Mouse (Mus musculus): ENCODE results near the gene Pald1. TPM values are rescaled to one million over a fixed set of nuclear protein-coding genes. Genes with fewer than 3 reads are reported as not detected.
A peak's percentile ranks its signal among the peaks of the same experiment; 100 is the strongest.

The Pald1 gene
- polyA plus RNA-seq, 1 experiment from 2014 or later = 36.0 TPM

- H3K4me1 ChIP-seq = peaks cover 11% of the 10 kb centered on the region; the same call in 1 of the 2 replicates
- no peaks in the 10 kb centered on the region for H3K9me3 ChIP-seq
- WGBS = 92% methylated on average over 11 of the region's 11 CpGs
- H3K4me3 ChIP-seq = no peak overlapping the region
- no peak overlapping the region for H3K27ac ChIP-seq
- no peak for DNase-seq (ENCODE audit: extremely low spot score, low spot score)
- H3K27me3 ChIP-seq (ENCODE audit: poor library complexity, severe bottlenecking) = no peaks in the 10 kb centered on the region
- peaks cover 36% of the 10 kb centered on the region for H3K36me3 ChIP-seq (replicated peaks)
Observed at GRCm38 (mm10) chr10:61337665-61338064, 45.7 kb downstream of the Pald1 start.

DNA sequence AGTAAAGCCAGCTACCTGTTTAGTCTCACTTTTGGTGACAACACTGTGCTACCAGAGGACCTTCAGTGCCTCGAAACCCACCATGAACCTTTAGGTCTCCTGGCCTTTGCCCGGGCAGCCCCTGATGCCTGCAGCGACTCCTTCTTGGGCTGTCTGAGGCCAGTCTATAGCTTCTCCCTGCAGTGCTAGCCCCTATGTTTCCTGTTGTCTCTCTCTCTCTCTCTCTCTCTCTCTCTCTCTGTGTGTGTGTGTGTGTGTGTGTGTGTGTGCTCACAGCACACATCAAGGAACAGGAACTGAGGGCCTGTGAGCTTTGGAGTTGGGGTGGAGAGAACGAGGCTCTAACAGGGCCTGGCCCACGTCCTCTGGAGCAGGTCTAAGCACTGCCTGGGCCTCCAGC lies 46.7 kb downstream of the Pald1 start:
- 78% methylated on average over 5 of the region's 5 CpGs for WGBS
- Histone ChIP-seq H3K27ac (peak overlapping the region; percentile 35; the same call in 1 of the 2 replicates), H3K27me3 (ENCODE audit: poor library complexity, severe bottlenecking) (no peaks in the 10 kb centered on the region), H3K9me3 (no peaks in the 10 kb centered on the region), H3K4me3 (no peak overlapping the region), H3K4me1 (peaks cover 11% of the 10 kb centered on the region; the same call in 1 of the 2 replicates), H3K36me3 (replicated peaks) (peaks cover 28% of the 10 kb centered on the region)
- no peak for DNase-seq (ENCODE audit: extremely low spot score, low spot score)

- Histone ChIP-seq H3K27ac (0 out of 2 replicates have a peak overlapping the region, but pooled peaks have one; percentile 35), H3K4me1 (peaks cover 11% of the 10 kb centered on the region; the same call in 1 of the 2 replicates), H3K4me3 (no peak overlapping the region), H3K27me3 (ENCODE audit: poor library complexity, severe bottlenecking) (no peaks in the 10 kb centered on the region), H3K36me3 (replicated peaks) (peaks cover 28% of the 10 kb centered on the region), H3K9me3 (no peaks in the 10 kb centered on the region)
- peak; percentile 87 for DNase-seq (ENCODE audit: extremely low spot score, low spot score)
- WGBS = 22% methylated on average over 6 of the region's 6 CpGs
Observed at GRCm38 (mm10) chr10:61336137-61336536, 47.2 kb downstream of the Pald1 start.

GRCm38 (mm10) chr10:61334545-61334944 lies 48.8 kb downstream of the Pald1 start:
- no peak overlapping the region for H3K4me3 ChIP-seq
- 89% methylated on average over 7 of the region's 7 CpGs for WGBS
- peaks cover 7% of the 10 kb centered on the region; the same call in 1 of the 2 replicates for H3K4me1 ChIP-seq
- peaks cover 26% of the 10 kb centered on the region for H3K36me3 ChIP-seq (replicated peaks)
- H3K27me3 ChIP-seq (ENCODE audit: poor library complexity, severe bottlenecking) = no peaks in the 10 kb centered on the region
- no peak overlapping the region for H3K27ac ChIP-seq
- no peaks in the 10 kb centered on the region for H3K9me3 ChIP-seq
- no peak for DNase-seq (ENCODE audit: extremely low spot score, low spot score)

DNA sequence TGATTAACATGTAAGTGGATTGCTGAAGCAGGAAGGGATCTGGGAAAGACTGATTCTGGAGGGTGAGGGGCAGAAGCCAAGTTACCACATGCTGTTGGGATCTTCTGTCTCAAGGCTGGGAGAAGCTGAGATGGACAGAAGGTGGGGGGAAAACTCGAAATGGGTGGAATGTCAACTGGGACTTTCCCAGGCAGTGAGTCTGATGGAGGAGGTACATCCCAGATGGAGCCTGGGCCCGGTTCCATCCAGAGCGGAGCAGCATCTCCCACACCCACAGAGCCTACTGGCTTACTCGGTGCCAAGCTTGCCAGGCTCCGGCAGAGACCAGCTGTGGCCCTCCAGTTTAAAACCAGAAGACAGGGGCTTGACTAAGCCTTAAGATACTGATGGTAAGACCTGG lies 52.3 kb downstream of the Pald1 start:
- no peak overlapping the region for H3K4me3 ChIP-seq
- peaks cover 12% of the 10 kb centered on the region for H3K36me3 ChIP-seq (replicated peaks)
- H3K4me1 ChIP-seq = peaks cover 33% of the 10 kb centered on the region
- no peaks in the 10 kb centered on the region for H3K9me3 ChIP-seq
- H3K27me3 ChIP-seq (ENCODE audit: poor library complexity, severe bottlenecking) = no peaks in the 10 kb centered on the region
- no peak overlapping the region for H3K27ac ChIP-seq
- DNase-seq (ENCODE audit: extremely low spot score, low spot score) = no peak
- WGBS = 88% methylated on average over 5 of the region's 5 CpGs

DNA sequence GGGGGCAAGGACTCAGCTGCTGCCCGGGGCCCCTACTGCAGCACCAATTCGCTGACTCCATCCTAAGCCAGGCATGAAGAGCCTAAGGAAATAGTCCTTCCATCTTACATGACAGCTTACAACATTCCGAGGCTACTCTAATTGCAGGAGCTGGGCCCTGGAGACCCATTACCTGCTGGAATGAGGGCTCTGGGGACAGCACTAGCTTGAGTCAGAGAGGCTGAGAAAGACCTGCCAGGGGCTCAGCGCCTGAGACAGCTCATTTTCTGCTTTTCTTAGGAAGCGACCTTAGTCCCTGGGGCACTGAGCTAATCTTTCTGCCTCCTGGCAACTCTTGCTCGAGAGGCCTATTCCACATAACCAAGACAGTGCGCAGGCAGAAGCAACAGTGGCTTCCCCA lies 54.4 kb downstream of the Pald1 start:
- H3K27ac ChIP-seq = no peak overlapping the region
- H3K9me3 ChIP-seq = no peaks in the 10 kb centered on the region
- peaks cover 16% of the 10 kb centered on the region for H3K36me3 ChIP-seq (replicated peaks)
- no peak overlapping the region for H3K4me3 ChIP-seq
- peaks cover 32% of the 10 kb centered on the region for H3K4me1 ChIP-seq
- 60% methylated on average over 7 of the region's 7 CpGs for WGBS
- DNase-seq (ENCODE audit: extremely low spot score, low spot score) = no peak
- no peaks in the 10 kb centered on the region for H3K27me3 ChIP-seq (ENCODE audit: poor library complexity, severe bottlenecking)

DNA sequence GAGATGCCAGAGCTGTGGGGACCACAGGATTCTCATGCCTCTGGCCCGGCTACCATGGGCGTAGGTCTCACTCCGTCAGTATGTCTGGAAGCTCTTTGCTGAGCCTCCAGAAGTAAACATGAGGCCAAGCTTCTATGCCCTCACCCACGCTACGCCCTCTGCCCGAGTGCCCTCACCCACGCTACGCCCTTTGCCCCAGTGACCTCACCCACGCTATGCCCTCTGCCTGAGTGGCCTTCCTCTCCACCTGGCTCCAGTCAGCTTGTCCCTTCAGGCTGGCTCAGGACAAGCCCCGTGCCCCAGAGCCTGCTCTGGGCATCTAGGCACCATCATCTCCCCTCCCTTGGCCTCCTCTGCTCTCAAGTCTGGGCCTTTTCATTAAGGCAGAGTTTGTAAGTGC lies 55.8 kb downstream of the Pald1 start:
- Histone ChIP-seq H3K4me3 (no peak overlapping the region), H3K4me1 (peaks cover 32% of the 10 kb centered on the region), H3K27ac (peak overlapping the region; percentile 8), H3K9me3 (no peaks in the 10 kb centered on the region), H3K27me3 (ENCODE audit: poor library complexity, severe bottlenecking) (no peaks in the 10 kb centered on the region), H3K36me3 (replicated peaks) (peaks cover 19% of the 10 kb centered on the region)
- DNase-seq (ENCODE audit: extremely low spot score, low spot score) = no peak
- WGBS = 86% methylated on average over 10 of the region's 10 CpGs

DNA sequence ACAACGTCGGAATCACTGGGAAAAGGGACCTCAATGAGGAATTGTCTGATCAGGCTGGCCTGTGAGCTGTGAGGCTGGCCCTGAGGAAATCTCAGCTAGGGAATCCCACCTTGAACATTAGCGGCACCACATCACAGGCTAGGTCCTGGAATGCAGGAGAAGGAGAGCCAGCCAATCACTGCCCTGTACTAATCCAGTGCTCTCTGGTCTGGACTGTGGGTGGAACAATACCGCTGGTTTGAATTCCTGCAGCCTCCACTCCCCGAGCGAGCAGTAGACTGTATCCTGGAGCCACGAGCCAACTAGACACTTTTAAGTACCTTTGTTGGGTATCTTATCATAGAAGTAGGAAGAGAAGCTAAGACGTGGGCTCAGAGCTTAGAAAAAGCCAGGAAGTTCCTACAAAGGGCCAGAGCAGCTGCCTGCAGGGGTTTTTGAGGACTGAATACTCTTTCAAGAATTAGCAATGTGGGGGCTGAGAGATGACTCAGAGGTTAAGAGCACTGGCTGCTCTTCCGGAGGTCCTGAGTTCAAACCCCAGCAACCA lies 57.5 kb downstream of the Pald1 start:
- DNase-seq (ENCODE audit: extremely low spot score, low spot score) = peak; percentile 33
- 39% methylated on average over 9 of the region's 9 CpGs for WGBS
- Histone ChIP-seq H3K4me3 (no peak overlapping the region), H3K4me1 (peaks cover 32% of the 10 kb centered on the region), H3K27ac (peak overlapping the region; percentile 60; the same call in 1 of the 2 replicates), H3K27me3 (ENCODE audit: poor library complexity, severe bottlenecking) (no peaks in the 10 kb centered on the region), H3K9me3 (no peaks in the 10 kb centered on the region), H3K36me3 (replicated peaks) (peaks cover 33% of the 10 kb centered on the region)

GRCm38 (mm10) chr10:61324717-61325116 lies 58.6 kb downstream of the Pald1 start:
- H3K36me3 ChIP-seq (replicated peaks) = peaks cover 44% of the 10 kb centered on the region
- 80% methylated on average over 8 of the region's 8 CpGs for WGBS
- H3K27me3 ChIP-seq (ENCODE audit: poor library complexity, severe bottlenecking) = no peaks in the 10 kb centered on the region
- H3K9me3 ChIP-seq = no peaks in the 10 kb centered on the region
- no peak for DNase-seq (ENCODE audit: extremely low spot score, low spot score)
- H3K4me3 ChIP-seq = no peak overlapping the region
- peaks cover 32% of the 10 kb centered on the region for H3K4me1 ChIP-seq
- no peak overlapping the region for H3K27ac ChIP-seq

GRCm38 (mm10) chr10:61318527-61318926 lies 64.8 kb downstream of the Pald1 start:
- Histone ChIP-seq H3K27me3 (ENCODE audit: poor library complexity, severe bottlenecking) (no peaks in the 10 kb centered on the region), H3K4me3 (no peak overlapping the region), H3K27ac (no peak overlapping the region), H3K9me3 (no peaks in the 10 kb centered on the region), H3K4me1 (peaks cover 25% of the 10 kb centered on the region), H3K36me3 (replicated peaks) (peaks cover 46% of the 10 kb centered on the region)
- no peak for DNase-seq (ENCODE audit: extremely low spot score, low spot score)
- WGBS = 93% methylated on average over 3 of the region's 3 CpGs

DNA sequence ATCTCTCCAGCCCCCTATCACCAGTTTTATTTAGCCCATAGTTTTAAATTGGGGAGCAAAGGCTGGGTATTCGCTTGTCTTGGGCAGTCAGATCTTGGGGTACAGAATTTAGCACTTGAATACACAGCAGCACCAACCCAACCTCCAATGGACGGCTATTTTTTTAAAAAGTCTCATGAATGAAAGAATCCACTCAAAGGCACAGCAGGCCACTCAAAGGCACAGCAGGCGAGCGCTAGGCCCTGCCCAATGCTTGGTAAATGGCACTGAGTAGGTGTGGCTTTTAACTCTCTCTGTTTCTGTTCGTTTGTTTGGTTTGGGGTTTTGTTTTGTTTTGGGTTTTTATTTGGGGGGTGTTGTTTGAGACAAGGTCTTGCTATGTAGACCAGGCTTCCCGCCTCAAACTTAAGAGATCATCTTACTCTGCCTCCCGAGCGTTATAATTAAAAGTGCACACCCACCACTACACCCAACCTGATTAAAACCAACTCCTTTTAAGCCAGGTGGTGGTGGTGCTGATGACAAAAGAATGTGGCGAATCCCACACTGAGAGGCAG lies 67.9 kb downstream of the Pald1 start:
- H3K4me1 ChIP-seq = peaks cover 32% of the 10 kb centered on the region
- H3K36me3 ChIP-seq (replicated peaks) = peaks cover 17% of the 10 kb centered on the region
- no peaks in the 10 kb centered on the region for H3K9me3 ChIP-seq
- H3K27ac ChIP-seq = peak overlapping the region; percentile 63
- 13% methylated on average over 9 of the region's 9 CpGs for WGBS
- H3K27me3 ChIP-seq (ENCODE audit: poor library complexity, severe bottlenecking) = no peaks in the 10 kb centered on the region
- no peak overlapping the region for H3K4me3 ChIP-seq
- peak; percentile 34 for DNase-seq (ENCODE audit: extremely low spot score, low spot score)

GRCm38 (mm10) chr10:61313750-61314149 lies 69.6 kb downstream of the Pald1 start:
- H3K4me1 ChIP-seq = peaks cover 42% of the 10 kb centered on the region
- H3K27me3 ChIP-seq (ENCODE audit: poor library complexity, severe bottlenecking) = no peaks in the 10 kb centered on the region
- H3K4me3 ChIP-seq = no peak overlapping the region
- H3K36me3 ChIP-seq (replicated peaks) = 0 out of 2 replicates have a peak, but pooled peaks cover 3% of the 10 kb centered on the region
- DNase-seq (ENCODE audit: extremely low spot score, low spot score) = no peak
- H3K9me3 ChIP-seq = no peaks in the 10 kb centered on the region
- H3K27ac ChIP-seq = no peak overlapping the region
- WGBS = 73% methylated on average over 7 of the region's 7 CpGs

- Histone ChIP-seq H3K27me3 (ENCODE audit: poor library complexity, severe bottlenecking) (no peaks in the 10 kb centered on the region), H3K9me3 (no peaks in the 10 kb centered on the region), H3K27ac (no peak overlapping the region), H3K4me3 (no peak overlapping the region), H3K4me1 (peaks cover 49% of the 10 kb centered on the region), H3K36me3 (replicated peaks) (no peaks in the 10 kb centered on the region)
- DNase-seq (ENCODE audit: extremely low spot score, low spot score) = no peak
- 67% methylated on average over 7 of the region's 7 CpGs for WGBS
Observed at GRCm38 (mm10) chr10:61312754-61313153, 70.6 kb downstream of the Pald1 start.

Measured in forebrain, embryonic 10.5 days (tissue).